Mouse (Mus musculus) heart, embryonic 11.5 days (tissue): Measurements from ENCODE around the gene Apbb2. TPM values are rescaled to one million over a fixed set of nuclear protein-coding genes. Genes with fewer than 3 reads are reported as not detected.

Experiments
- ATAC-seq: fragments of 200-750 bp; cut with Nextera tagmentation; replicated peaks from 2 replicates; pipeline ENCODE4 v1.8.0; 2017; ENCODE audit warnings: moderate library complexity; ENCODE audit not compliant: insufficient number of reproducible peaks, low FRiP score, low TSS enrichment
- H3K27ac ChIP-seq: fragments of 300-500 bp; sonication (generic); 2 replicates; pipeline ENCODE4 v1.5.1; 2014; ENCODE audit warnings: mild to moderate bottlenecking, low read depth, low read length
- H3K27me3 ChIP-seq: fragments of 300-500 bp; sonication (generic); 2 replicates; pipeline ENCODE4 v1.6.1; 2014; ENCODE audit warnings: mild to moderate bottlenecking, low read length, mixed read lengths; ENCODE audit not compliant: control insufficient read depth, insufficient read depth
- H3K36me3 ChIP-seq: fragments of 300-500 bp; sonication (generic); 2 replicates; pipeline ENCODE4 v1.6.1; 2014; ENCODE audit warnings: mild to moderate bottlenecking, low read length, moderate library complexity, mixed read lengths; ENCODE audit not compliant: control insufficient read depth, insufficient read depth
- H3K4me1 ChIP-seq: fragments of 300-500 bp; sonication (generic); 2 replicates; pipeline ENCODE4 v1.6.1; 2014; ENCODE audit warnings: low read length; ENCODE audit not compliant: control insufficient read depth, insufficient read depth
- H3K4me2 ChIP-seq: fragments of 300-500 bp; sonication (generic); 2 replicates; pipeline ENCODE4 v1.6.1; 2014; ENCODE audit warnings: mild to moderate bottlenecking, moderate library complexity
- H3K4me3 ChIP-seq: fragments of 300-500 bp; sonication (generic); 2 replicates; pipeline ENCODE4 v1.5.1; 2014; ENCODE audit warnings: low read depth, low read length
- H3K9ac ChIP-seq: fragments of 300-500 bp; sonication (generic); 2 replicates; pipeline ENCODE4 v1.6.1; 2014; ENCODE audit warnings: mild to moderate bottlenecking, low read depth, low read length, moderate library complexity
- H3K9me3 ChIP-seq: fragments of 300-500 bp; sonication (generic); replicated peaks from 2 replicates; pipeline ENCODE4 v1.6.1; 2016; ENCODE audit warnings: low read length; ENCODE audit not compliant: control insufficient read depth
- WGBS: fragments of 180-500 bp; shearing (Covaris S2); extraction: QIAGEN DNeasy Blood & Tissue Kit; methylation state at CpG from one replicate; pipeline ENCODE4 v1.1.7; 2014; ENCODE audit not compliant: insufficient replicate concordance; 5-methylcytosine and 5-hydroxymethylcytosine counted together
- polyA plus RNA-seq: library from polyadenylated mRNA; unstranded; fragments of >200 nt; fragmentation: Nextera tagmentation; extraction: Ambion mirVana; gene quantifications from 2 replicates; pipeline ENCODE4 v1.2.1, GENCODE M21; 2014

Gene Apbb2
- polyA plus RNA-seq, 1 experiment from 2014 or later: 25.9 TPM

GRCm38 (mm10) chr5:66442260-66442659 lies 176.3 kb downstream of the Apbb2 start:
- WGBS: 88% methylated on average over 7 of the region's 7 CpGs
- Histone ChIP-seq H3K9me3 (no peaks in the 10 kb centered on the region), H3K36me3 (no peaks in the 10 kb centered on the region), H3K4me2 (no peak overlapping the region), H3K4me1 (peaks cover 2% of the 10 kb centered on the region; the same call in 1 of the 2 replicates), H3K27ac (no peak overlapping the region), H3K9ac (no peak overlapping the region), H3K27me3 (no peaks in the 10 kb centered on the region), H3K4me3 (no peak overlapping the region)
- ATAC-seq: no peak

DNA sequence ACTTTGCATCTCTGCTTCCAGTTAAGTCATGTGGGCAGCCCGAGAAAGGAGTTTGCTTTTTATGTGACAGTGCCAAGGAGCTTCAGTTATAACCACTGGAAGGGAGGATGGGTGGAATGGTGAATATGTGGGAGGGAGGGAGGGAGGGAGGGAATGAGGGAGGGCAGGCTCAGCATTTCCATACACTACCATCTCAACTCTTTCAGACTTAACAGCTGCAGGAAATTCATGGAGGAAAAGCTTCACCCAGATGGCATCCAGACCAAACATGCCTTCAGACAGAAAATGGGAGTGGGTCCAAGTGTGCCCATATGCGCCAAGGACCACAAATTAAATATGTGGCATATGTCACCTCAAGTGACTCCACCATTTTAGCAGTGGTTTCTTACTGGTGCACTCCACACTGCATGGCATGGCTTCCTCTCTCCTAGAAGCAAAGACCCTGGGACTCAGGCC lies 181.8 kb downstream of the Apbb2 start:
- Histone ChIP-seq H3K4me2 (no peak overlapping the region), H3K36me3 (no peaks in the 10 kb centered on the region), H3K4me1 (peaks cover 2% of the 10 kb centered on the region; the same call in 1 of the 2 replicates), H3K27ac (no peak overlapping the region), H3K27me3 (no peaks in the 10 kb centered on the region), H3K9me3 (no peaks in the 10 kb centered on the region), H3K4me3 (no peak overlapping the region), H3K9ac (no peak overlapping the region)
- WGBS: 83% methylated on average over 2 of the region's 2 CpGs
- ATAC-seq: no peak

DNA sequence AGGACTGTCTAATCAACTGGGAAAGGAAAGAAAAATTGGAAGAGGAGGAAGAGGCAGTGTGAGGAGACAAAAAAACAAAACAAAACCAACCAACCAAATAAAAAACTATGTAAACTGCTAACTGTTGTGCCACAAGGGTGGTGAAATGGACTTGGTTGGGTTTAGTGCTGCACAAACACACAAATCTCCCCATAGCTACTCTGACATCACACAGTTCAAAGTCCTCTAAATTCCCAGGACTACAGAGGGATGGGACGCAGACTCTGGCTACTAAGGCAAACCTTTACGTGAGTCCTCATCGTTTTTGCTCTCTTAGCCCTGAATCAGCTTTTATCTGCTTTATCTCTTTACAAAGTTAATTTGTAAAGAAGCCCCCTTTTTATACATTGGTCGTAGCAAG lies 183.4 kb downstream of the Apbb2 start:
- no peak overlapping the region for H3K4me3 ChIP-seq
- no peaks in the 10 kb centered on the region for H3K9me3 ChIP-seq
- H3K27me3 ChIP-seq: no peaks in the 10 kb centered on the region
- WGBS: 90% methylated on average over 4 of the region's 4 CpGs
- H3K27ac ChIP-seq: no peak overlapping the region
- no peak for ATAC-seq
- no peaks in the 10 kb centered on the region for H3K36me3 ChIP-seq
- peaks cover 2% of the 10 kb centered on the region; the same call in 1 of the 2 replicates for H3K4me1 ChIP-seq
- no peak overlapping the region for H3K4me2 ChIP-seq
- H3K9ac ChIP-seq: no peak overlapping the region

DNA sequence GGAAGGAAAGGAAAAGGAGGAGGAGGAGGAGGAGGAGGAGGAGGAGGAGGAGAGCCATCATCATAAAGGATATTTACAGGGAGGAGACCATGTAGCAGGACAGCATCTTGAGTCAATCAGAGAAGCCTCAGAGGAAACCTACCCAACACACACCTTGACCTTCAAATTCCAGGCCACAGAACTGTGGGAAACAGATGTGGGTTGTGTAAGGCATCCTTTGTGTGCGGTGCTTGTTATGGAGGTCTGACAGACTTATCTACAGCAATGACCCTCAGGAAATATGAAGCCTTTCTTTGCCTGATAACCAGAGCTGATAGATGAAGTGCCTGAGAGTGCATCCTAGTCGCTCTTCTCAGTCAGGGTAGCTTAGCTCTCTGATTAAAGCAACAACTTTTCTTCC lies 189.5 kb downstream of the Apbb2 start:
- H3K4me1 ChIP-seq: no peaks in the 10 kb centered on the region
- no peak for ATAC-seq
- H3K27ac ChIP-seq: no peak overlapping the region
- H3K36me3 ChIP-seq: no peaks in the 10 kb centered on the region
- no peak overlapping the region for H3K4me3 ChIP-seq
- no peak overlapping the region for H3K4me2 ChIP-seq
- no peaks in the 10 kb centered on the region for H3K27me3 ChIP-seq
- 13% methylated on average over 2 of the region's 2 CpGs for WGBS
- no peaks in the 10 kb centered on the region for H3K9me3 ChIP-seq
- H3K9ac ChIP-seq: no peak overlapping the region

GRCm38 (mm10) chr5:66428071-66428470 lies 190.5 kb downstream of the Apbb2 start:
- no peaks in the 10 kb centered on the region for H3K27me3 ChIP-seq
- H3K9me3 ChIP-seq: no peaks in the 10 kb centered on the region
- no peaks in the 10 kb centered on the region for H3K4me1 ChIP-seq
- no peak overlapping the region for H3K4me3 ChIP-seq
- no peak overlapping the region for H3K27ac ChIP-seq
- H3K9ac ChIP-seq: no peak overlapping the region
- H3K4me2 ChIP-seq: no peak overlapping the region
- no peaks in the 10 kb centered on the region for H3K36me3 ChIP-seq
- no peak for ATAC-seq

- Histone ChIP-seq H3K9ac (no peak overlapping the region), H3K9me3 (no peaks in the 10 kb centered on the region), H3K27me3 (no peaks in the 10 kb centered on the region), H3K27ac (no peak overlapping the region), H3K4me3 (no peak overlapping the region), H3K4me1 (peaks cover 9% of the 10 kb centered on the region), H3K36me3 (no peaks in the 10 kb centered on the region), H3K4me2 (no peak overlapping the region)
- 67% methylated on average over 4 of the region's 4 CpGs for WGBS
- no peak for ATAC-seq
Observed at GRCm38 (mm10) chr5:66423909-66424308, 194.7 kb downstream of the Apbb2 start.

- no peak overlapping the region for H3K4me2 ChIP-seq
- no peaks in the 10 kb centered on the region for H3K27me3 ChIP-seq
- H3K4me3 ChIP-seq: no peak overlapping the region
- no peak for ATAC-seq
- H3K4me1 ChIP-seq: peaks cover 9% of the 10 kb centered on the region
- H3K27ac ChIP-seq: no peak overlapping the region
- WGBS: 85% methylated on average over 4 of the region's 4 CpGs
- H3K36me3 ChIP-seq: no peaks in the 10 kb centered on the region
- H3K9ac ChIP-seq: no peak overlapping the region
- H3K9me3 ChIP-seq: no peaks in the 10 kb centered on the region
Observed at GRCm38 (mm10) chr5:66423466-66423865, 195.1 kb downstream of the Apbb2 start.

DNA sequence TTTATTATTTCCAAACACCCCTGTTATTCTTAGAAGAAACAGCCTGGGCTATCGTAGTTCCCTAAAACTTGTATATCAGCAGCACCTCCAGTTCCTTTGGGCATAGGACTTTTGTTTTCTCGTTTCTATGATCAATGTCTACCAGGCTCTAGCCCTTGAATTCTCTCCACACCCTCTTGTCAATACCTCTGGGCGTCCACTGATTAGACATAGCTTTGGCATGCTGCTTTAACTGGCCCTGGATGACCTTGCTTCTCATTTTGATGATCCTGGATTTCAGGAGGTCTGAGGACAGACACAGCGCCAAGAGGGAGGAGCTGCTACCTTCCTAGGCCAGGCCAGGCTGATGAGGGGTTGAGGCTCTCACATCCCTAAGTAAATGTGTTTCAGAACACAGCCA lies 196.6 kb downstream of the Apbb2 start:
- no peaks in the 10 kb centered on the region for H3K9me3 ChIP-seq
- H3K36me3 ChIP-seq: no peaks in the 10 kb centered on the region
- H3K4me3 ChIP-seq: no peak overlapping the region
- H3K9ac ChIP-seq: no peak overlapping the region
- H3K4me1 ChIP-seq: peaks cover 9% of the 10 kb centered on the region
- no peak overlapping the region for H3K27ac ChIP-seq
- ATAC-seq: no peak
- no peaks in the 10 kb centered on the region for H3K27me3 ChIP-seq
- 37% methylated on average over 4 of the region's 4 CpGs for WGBS
- no peak overlapping the region for H3K4me2 ChIP-seq

DNA sequence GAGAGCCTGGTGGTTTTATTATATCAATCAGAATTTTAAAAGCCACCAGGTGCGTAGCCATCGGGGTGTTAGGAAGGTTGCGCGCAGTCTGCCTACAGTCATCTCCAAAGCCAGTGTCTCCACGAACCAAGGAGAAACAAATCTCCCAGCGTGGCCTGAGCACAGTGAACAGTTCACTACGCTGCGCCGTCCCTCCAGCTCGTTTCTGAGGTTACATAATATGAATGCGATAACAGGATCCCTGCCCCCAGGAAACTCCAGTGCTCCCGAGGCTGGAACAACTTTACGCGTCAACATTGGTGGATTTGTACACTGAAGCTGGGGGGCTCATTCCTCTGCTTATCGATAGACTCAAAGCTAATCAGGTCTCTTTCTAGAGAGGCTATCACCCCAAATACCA lies 197.4 kb downstream of the Apbb2 start:
- Histone ChIP-seq H3K4me2 (no peak overlapping the region), H3K4me3 (no peak overlapping the region), H3K36me3 (no peaks in the 10 kb centered on the region), H3K4me1 (peaks cover 9% of the 10 kb centered on the region), H3K27me3 (no peaks in the 10 kb centered on the region), H3K27ac (no peak overlapping the region), H3K9me3 (no peaks in the 10 kb centered on the region), H3K9ac (no peak overlapping the region)
- ATAC-seq: no peak
- WGBS: 67% methylated on average over 15 of the region's 15 CpGs
